Mouse (Mus musculus) hindlimb bud, embryonic 11.5 days (tissue): Measurements from ENCODE around the gene Mb.

ENCODE experiments used
- DNase-seq: peaks from one replicate; pipeline ENCODE4 v3.0.0-alpha.2; 2012; ENCODE audit warnings: low read depth, low spot score; ENCODE audit errors: extremely low spot score

Mb gene

GRCm38 (mm10) chr15:77027675-77028074 is 22.8 kb downstream of the Mb start:
- no peak for DNase-seq

DNA sequence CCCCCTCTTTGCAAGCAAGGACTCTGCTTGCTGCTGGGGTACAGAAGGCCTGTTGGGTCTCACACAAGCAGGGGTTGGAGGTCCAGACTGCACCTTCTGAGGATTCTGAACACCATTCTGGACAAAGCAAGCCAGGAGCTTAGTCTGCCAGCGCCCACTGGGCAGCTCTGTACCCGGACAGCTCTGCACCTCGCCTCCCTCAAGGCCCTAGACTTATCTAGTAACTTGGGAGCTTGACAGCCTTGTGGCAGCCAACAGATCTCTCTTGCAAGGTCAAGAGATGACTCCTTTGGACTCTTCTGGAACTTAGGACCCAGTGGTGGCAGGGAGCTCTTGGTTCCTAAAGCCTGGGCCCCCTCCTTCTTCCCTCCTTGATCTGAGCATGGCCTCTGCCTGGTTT is 23.4 kb downstream of the Mb start:
- DNase-seq = no peak

DNA sequence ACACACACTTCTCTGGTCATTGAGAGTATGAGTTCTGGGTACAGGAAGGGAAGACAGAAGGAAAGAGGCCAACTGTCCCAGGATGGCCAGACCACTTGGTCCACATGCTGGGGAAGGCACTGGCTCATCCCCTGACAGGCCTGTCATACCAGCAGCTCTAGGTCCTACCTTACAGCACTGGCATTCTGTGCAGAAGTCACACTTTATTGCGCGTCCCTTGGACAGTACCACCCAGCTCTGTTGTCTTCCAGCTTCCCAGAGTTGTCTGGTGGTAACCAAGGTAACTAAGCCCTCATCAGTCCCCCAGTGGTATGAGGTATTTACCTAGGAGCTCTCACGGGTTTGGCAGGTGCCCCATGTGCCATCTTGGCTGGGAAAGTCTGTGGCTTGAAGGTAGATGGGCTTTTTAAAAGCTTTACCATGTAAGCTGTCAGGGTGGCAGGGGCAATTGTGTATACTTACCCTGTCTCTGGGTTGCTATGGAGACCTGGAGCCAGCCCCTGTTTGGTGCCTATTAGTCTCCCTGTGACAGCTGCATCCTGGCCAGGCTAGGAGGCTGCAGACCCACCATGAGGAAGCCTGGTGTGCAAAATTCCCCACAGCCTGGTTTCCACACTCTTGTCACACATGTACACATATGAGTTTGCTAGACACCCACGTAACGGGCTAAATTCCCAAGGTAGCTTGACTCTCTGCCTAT is 24.4 kb downstream of the Mb start:
- DNase-seq = no peak

DNA sequence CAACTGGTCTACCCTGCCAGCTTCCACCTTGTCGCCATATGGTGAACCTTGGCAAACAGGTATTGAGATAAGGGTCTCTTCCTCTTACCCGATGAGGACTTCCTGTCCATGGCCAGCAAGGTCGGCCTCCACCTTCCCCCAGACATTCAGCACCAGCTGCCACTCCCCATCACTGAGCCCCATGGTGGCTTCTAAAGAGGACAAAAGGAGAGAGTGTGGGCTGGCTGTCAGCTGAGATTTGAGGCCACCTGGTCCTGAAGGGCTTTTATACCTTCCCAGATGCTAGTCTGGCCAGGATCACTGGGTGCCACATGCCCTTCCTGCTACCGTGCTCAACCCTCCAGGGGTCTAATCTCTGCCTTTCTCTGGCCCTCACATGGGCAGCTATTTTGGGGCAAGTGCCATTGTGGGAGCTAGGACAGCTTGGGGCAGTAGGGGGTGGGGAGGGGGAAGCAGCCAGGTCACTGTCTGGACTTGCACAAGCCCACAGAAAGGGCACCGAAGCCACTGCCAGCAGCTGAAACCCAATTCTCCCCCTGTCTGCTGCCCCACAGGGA is 28.0 kb downstream of the Mb start:
- DNase-seq = no peak

DNA sequence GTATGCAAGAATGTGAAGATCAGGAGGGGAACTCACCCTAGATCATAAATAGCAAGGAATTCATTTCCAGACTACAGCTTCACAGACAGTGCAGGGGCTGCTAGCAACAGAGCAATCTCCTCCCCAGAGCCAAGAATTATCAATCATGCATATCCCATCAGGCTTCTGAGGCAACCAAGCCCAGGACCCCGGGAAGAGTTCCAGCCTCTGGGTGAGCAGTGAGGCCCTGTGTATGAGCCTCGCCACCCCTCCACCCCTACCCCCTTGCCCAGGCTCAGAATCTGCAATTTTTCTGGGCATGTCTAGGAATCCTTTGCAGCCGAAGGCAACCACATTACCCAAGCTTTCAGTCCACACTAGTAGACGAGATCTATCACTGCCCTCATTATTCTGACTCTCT is 28.6 kb downstream of the Mb start:
- no peak for DNase-seq

GRCm38 (mm10) chr15:77021056-77021455 is 29.4 kb downstream of the Mb start:
- no peak for DNase-seq

DNA sequence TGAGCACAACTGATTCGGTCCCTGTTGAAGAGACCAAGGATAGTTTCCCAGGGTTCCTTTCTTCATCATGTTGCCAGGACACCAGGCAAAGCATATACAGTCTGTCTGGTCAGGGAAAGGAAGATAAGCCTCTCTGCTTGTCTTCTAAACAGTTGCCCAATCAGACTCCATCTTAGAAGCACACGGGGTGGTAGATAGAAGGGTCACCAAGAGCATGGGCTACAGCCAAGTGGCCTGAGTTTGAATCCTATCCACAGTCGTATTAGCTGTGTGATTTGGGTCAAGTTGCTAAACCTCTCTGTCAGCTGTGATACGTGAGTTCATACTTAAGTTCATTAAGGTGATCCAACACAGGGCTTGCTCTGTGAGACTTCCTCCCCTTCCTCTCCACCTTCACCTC is 30.3 kb downstream of the Mb start:
- no peak for DNase-seq

DNA sequence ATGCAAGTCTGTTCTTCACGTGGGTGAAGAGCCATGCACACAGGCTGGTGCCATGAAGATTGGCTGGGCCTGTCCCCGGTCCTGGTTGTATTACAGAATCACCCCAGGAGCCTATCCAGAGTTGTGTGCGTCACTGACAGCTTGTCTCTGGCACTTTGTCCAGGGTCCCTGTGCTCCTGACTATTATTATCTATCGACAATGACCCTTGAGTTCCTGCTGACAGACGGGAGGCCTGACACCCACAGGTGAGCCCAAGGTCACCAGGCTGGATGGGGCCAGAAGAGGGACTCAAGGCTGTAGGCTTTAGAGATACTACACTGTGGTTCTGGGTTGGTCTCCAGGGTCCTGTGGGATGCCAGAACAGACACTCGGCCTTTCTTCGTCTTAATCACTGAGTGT is 30.9 kb downstream of the Mb start:
- no peak for DNase-seq

GRCm38 (mm10) chr15:77018740-77019340 is 31.6 kb downstream of the Mb start:
- DNase-seq = no peak

- no peak for DNase-seq
Measured at GRCm38 (mm10) chr15:77017897-77018296, 32.6 kb downstream of the Mb start.

DNA sequence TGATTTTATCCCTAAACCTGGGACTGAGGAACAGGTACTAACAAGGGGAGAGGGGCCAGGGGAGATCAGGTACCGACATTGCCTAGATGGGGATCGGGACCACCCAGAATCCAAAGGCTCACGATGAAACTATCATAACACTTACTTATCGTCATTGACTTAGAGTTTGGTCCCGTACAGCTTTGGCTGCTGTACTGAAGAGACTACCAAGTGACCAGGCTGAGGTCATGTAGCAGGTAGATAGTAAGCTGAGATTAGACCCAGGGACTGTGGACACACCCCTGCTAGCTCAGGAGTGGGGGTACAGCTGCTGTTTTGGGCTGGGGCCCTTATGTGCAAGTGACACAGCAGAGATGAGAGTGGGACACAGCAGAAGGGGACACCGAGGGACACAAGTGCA is 34.0 kb downstream of the Mb start:
- no peak for DNase-seq

DNA sequence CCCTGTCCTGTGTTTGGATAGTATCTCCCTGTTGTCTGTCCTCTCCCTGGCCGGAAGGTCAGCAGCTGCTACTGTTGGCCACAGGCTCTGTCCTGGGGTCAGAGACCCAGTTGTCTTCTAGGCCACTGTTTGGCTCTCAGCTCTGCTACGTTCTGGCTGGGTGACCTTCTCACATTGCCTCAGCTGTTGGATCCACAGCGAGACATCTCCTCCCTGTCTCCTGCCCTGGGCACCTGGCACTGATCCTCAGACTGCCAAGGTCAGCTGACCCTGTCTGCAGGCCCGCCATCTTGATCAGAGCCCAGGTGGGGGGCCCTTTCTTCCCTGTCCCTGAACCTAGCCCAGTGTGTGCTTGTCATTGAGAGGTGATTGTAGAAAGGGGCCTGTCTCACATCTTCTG is 35.5 kb downstream of the Mb start:
- no peak for DNase-seq

- DNase-seq = no peak
Measured at GRCm38 (mm10) chr15:77014431-77014830, 36.0 kb downstream of the Mb start.

DNA sequence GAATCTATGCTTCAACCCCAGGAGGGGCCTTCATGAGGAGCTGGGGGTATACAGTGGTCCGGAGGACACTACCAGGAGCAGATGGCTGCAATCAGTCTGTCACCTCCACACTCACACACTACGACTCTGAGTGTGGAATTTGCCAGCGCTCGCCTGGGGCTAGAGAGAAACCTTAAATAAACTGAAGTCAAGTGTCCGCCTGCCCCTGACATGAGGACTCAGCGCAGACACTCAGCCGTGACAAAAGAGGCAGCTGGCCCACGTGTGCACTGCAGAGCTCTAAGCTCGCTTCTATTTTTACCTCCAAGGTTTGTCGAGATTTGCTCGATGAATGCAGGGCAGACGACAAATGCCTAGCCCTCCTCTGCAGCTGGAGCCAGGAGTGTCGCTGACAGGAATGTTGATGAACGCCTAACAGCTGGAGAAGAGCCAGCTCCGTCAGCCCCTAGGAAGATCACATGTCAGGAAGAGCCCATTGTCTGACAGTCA is 36.7 kb downstream of the Mb start:
- DNase-seq = no peak

DNA sequence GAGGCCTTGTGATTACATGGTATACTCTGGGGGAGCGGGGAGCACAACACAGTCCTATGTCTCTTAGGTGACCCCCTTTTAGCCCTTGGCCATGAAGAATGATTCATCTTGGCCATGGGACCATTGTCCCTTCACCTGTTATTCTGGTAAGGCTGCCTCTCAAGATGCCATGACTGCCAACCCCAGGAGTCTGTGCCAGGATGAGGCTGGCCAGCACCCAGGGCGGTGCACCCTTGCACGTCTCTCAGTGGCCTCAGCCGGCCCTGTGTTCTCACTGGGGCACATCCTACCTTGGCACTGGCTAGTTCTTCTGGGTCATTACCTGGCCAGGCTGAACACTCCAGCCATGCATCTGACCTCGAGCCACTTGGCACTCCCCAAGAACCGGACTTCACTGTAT is 41.6 kb downstream of the Mb start:
- no peak for DNase-seq

DNA sequence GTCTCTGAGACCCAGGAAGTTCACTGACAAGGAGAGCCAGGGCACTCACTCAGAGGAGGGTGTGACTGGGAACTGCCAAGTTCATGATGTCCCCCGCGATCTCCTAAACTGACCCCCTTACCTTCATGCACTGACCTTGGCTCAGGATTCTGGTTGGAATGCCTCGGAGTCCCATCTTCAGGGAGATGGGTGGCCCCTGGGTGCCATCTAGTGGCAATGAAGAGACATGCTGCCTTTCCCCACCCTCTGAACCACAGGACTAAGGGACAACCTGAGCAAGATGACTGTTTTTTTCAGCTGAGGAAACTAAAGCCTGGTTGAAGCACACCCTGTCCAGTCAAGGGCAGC is 46.6 kb downstream of the Mb start:
- no peak for DNase-seq

- DNase-seq = no peak
Measured at GRCm38 (mm10) chr15:77003173-77003867, 47.1 kb downstream of the Mb start.

DNA sequence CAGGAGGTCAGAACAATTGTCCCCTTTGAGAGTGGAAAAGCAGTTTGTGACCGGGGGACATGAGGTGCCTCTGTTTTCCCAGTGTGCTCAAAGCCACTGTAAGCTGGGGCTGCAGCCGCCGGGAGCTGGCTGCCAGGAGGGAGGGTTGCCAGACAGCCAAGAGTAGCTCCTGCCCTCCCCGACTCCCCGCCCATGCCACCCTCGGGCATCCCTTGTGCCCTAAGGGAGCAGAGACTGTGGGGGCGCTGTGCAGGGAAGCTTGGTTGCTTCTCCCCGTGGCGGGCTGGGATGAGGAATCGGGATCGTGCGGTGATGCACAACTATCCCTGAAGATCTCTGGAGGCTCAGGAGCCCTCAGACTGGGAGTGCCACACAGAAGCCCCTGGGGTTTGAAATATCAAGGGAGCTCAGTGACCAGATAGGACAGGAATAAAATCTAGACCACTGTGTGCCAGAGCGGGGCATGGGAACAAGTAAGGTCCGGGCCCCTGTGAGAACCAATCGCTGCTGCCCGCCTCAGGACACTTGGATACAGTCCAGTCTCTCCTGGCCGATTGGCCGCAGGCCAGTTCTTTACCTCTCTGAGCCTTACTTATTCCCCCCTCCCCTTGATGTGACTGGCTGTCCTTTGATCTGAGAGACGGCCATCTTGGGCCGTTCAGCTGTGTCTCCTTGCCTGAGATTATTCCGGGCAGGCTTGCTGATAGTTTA is 51.4 kb downstream of the Mb start:
- DNase-seq = no peak

- no peak for DNase-seq
Measured at GRCm38 (mm10) chr15:76998048-76998447, 52.4 kb downstream of the Mb start.

GRCm38 (mm10) chr15:76994413-76994812 is 56.1 kb downstream of the Mb start:
- DNase-seq = no peak

DNA sequence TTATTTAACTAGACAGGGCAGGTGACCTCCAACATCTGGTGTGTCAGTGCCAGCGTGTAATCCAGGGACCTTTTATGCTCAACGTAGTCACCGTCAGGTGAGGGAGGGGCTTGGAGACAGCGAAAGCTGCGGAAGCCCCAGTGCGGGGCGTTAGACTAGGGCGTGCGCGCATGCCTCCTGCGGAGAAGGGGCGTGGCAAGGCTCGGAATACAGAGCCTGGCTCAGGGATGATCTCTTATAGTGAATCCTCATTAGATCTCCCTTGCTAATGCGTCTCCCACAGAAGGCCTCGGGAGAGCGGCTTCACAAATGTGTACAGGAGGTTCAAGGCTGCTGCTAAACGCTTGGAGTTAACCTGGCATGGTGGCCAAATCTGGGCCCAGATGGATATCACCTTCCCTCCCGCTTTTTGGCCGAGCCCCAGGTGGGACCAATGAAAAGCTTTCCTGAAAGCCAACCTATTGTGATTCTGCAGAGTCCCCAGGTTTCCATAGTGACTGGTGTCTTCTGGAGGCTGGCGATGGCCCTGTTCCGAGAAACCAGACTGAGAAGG is 62.9 kb downstream of the Mb start:
- no peak for DNase-seq
